Mouse (Mus musculus) stomach, embryonic 15.5 days (tissue): Measurements from ENCODE around the gene Ly6g6f. TPM values are rescaled to one million over a fixed set of nuclear protein-coding genes. Genes with fewer than 3 reads are reported as not detected.

Experiments
- ATAC-seq: fragments of 200-750 bp; cut with Nextera tagmentation; 2 replicates; pipeline ENCODE4 v1.8.0; 2017; ENCODE audit warnings: low read depth, moderate number of reproducible peaks, moderate TSS enrichment; ENCODE audit not compliant: insufficient read depth, low FRiP score
- H3K27ac ChIP-seq: fragments of 300-500 bp; sonication (generic); 2 replicates; pipeline ENCODE4 v1.5.1; 2015; ENCODE audit warnings: mild to moderate bottlenecking, inconsistent platforms
- H3K27me3 ChIP-seq: fragments of 300-500 bp; sonication (generic); replicated peaks from 2 replicates; pipeline ENCODE4 v1.6.1; 2015; ENCODE audit warnings: inconsistent platforms
- H3K36me3 ChIP-seq: fragments of 300-500 bp; sonication (generic); 2 replicates; pipeline ENCODE4 v1.6.1; 2015; ENCODE audit warnings: inconsistent platforms
- H3K4me1 ChIP-seq: fragments of 300-500 bp; sonication (generic); 2 replicates; pipeline ENCODE4 v1.6.1; 2015; ENCODE audit warnings: inconsistent platforms
- H3K4me2 ChIP-seq: fragments of 300-500 bp; sonication (generic); 2 replicates; pipeline ENCODE4 v1.6.1; 2015; ENCODE audit warnings: mild to moderate bottlenecking, inconsistent platforms
- H3K4me3 ChIP-seq: fragments of 300-500 bp; sonication (generic); replicated peaks from 2 replicates; pipeline ENCODE4 v1.5.1; 2015; ENCODE audit warnings: inconsistent platforms
- H3K9ac ChIP-seq: fragments of 300-500 bp; sonication (generic); 2 replicates; pipeline ENCODE4 v1.6.1; 2015; ENCODE audit warnings: inconsistent platforms
- H3K9me3 ChIP-seq: fragments of 300-500 bp; sonication (generic); 2 replicates; pipeline ENCODE4 v1.6.1; 2016; ENCODE audit warnings: inconsistent platforms
- WGBS: fragments of 180-500 bp; shearing (Covaris S2); methylation state at CpG from one replicate; pipeline ENCODE4 v1.1.7; 2015; 5-methylcytosine and 5-hydroxymethylcytosine counted together
- polyA plus RNA-seq: library from polyadenylated mRNA; unstranded; fragments of >200 nt; fragmentation: Nextera tagmentation; extraction: Ambion mirVana; gene quantifications from 2 replicates; pipeline ENCODE4 v1.2.1, GENCODE M21; 2015

The Ly6g6f gene
- polyA plus RNA-seq, 1 experiment from 2014 or later = 0.41 TPM

DNA sequence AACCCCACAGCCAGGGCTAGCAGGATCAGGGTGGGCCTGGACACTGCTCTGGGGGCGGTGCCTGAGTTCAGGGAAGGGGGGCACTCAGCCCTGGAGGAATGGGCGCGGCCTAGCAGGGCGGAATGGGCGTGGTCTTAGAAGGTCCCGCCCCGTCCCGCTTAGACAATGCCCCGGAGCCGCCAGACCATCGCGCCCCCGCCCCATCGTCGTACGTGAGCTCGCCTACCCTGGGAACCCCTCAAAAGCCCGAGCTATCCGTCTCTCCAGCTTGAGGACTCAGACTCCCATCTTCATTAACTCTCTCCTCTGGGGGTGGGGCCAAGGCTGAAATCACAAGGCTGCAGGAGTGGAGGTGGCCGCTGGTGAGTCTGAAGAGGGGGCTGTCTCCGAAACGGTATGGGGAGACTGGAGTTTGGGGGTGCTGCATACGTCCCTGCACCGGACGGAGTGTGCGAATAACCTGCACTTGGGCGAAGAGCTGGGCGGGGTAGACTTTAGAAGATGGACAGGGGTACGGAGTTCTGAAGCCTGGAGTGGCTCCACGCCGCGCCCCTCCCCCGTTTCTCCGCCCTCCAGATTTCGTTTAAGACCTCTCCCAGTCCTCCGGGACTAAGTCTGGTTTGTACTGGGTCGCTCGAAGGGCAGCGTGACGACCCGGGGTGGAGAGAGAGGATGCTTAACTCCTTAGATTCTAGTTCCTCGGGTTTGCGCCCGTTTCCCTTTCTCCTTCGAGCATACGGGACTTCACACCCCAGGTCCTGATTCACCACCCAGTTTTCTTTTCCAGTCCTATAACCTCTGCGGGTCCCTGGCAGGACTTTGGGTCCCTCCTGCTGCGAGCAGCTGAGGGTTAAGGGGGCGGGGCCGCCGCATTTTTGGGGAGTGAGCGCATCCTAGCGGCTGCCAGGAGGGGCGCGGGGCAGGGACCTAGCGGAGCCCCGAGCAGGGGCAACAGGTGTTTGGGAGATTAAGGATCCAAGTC lies 26.2 kb downstream of the Ly6g6f start, which contains the start of gene Ddah2:
Ddah2 (plus strand) TSS at position 125 of the 982 bp plus-strand sequence.
- under 1% methylated on average over 57 of the region's 57 CpGs for WGBS
- peak within 1 kb of the TSS; percentile 83 for H3K4me2 ChIP-seq
- H3K9ac ChIP-seq = peak within 1 kb of the TSS; percentile 78
- H3K27me3 ChIP-seq = no peaks in the 10 kb centered on the region
- ATAC-seq = peak; percentile 86
- no peaks in the 10 kb centered on the region for H3K9me3 ChIP-seq
- peaks cover 44% of the 10 kb centered on the region for H3K36me3 ChIP-seq
- peak within 1 kb of the TSS; percentile 69 for H3K4me3 ChIP-seq
- peaks cover 43% of the 10 kb centered on the region for H3K4me1 ChIP-seq
- H3K27ac ChIP-seq = peak within 1 kb of the TSS; percentile 91

GRCm38 (mm10) chr17:35058316-35058715 lies 27.1 kb downstream of the Ly6g6f start:
- Histone ChIP-seq H3K9me3 (no peaks in the 10 kb centered on the region), H3K9ac (no peak overlapping the region), H3K4me3 (peak overlapping the region; percentile 69), H3K27ac (peak overlapping the region; percentile 91), H3K4me1 (peaks cover 39% of the 10 kb centered on the region), H3K27me3 (no peaks in the 10 kb centered on the region), H3K4me2 (no peak overlapping the region; the same call in 1 of the 2 replicates), H3K36me3 (peaks cover 50% of the 10 kb centered on the region)
- WGBS = 56% methylated on average over 9 of the region's 9 CpGs
- ATAC-seq = no peak

- no peaks in the 10 kb centered on the region for H3K27me3 ChIP-seq
- H3K9ac ChIP-seq = no peak overlapping the region
- ATAC-seq = no peak
- H3K4me3 ChIP-seq = no peak overlapping the region
- H3K4me1 ChIP-seq = peaks cover 38% of the 10 kb centered on the region
- H3K4me2 ChIP-seq = no peak overlapping the region
- peaks cover 55% of the 10 kb centered on the region for H3K36me3 ChIP-seq
- H3K9me3 ChIP-seq = no peaks in the 10 kb centered on the region
- 68% methylated on average over 3 of the region's 3 CpGs for WGBS
- no peak overlapping the region for H3K27ac ChIP-seq
Observed at GRCm38 (mm10) chr17:35057090-35057489, 28.3 kb downstream of the Ly6g6f start.

DNA sequence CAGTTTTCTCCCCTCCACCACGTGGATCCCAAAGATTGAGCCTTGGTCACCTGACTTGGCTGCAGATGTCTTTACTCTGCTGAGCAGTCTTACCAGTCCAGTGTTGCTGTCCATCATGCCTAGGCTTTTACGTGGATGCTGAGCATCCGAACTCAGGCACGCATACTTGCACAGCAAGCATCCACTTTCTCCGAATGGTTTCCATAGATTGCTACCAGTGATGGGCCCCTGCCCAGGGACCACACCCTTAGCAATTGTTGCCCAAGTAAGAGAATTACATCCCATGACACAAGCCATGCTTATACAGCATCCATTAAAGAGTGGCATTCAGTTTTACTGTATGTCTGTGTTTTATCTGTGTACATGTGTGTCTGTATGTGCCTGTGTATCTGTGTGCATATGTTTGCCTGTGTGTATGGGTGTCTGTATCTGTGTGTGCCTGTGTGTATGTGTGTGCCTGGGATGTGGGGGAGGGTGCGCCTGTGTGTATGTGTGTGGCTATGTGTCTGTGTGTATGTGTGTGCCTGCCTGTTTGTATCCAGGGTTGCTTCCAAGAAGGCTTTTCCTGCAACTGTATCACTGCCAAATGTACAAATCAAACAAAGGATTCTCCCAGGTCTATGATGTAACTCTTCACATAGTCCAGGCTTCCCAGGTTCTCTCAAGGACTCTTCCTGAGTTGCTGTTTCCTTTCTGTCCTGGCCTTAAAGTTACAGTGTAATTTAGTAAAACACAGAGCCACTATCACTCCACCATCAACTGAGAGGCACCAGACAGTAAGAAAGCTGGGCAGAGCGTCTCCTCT lies 29.5 kb downstream of the Ly6g6f start:
- Histone ChIP-seq H3K27ac (no peak overlapping the region), H3K4me2 (no peak overlapping the region), H3K36me3 (peaks cover 46% of the 10 kb centered on the region), H3K4me1 (peaks cover 32% of the 10 kb centered on the region), H3K27me3 (no peaks in the 10 kb centered on the region), H3K9ac (no peak overlapping the region), H3K9me3 (no peaks in the 10 kb centered on the region), H3K4me3 (no peak overlapping the region)
- WGBS = 85% methylated on average over 7 of the region's 7 CpGs
- ATAC-seq = no peak

- H3K9ac ChIP-seq = peak overlapping the region; percentile 78; the same call in 1 of the 2 replicates
- peaks cover 29% of the 10 kb centered on the region for H3K4me1 ChIP-seq
- 72% methylated on average over 12 of the region's 12 CpGs for WGBS
Observed at GRCm38 (mm10) chr17:35052271-35052798, 33.1 kb downstream of the Ly6g6f start.

DNA sequence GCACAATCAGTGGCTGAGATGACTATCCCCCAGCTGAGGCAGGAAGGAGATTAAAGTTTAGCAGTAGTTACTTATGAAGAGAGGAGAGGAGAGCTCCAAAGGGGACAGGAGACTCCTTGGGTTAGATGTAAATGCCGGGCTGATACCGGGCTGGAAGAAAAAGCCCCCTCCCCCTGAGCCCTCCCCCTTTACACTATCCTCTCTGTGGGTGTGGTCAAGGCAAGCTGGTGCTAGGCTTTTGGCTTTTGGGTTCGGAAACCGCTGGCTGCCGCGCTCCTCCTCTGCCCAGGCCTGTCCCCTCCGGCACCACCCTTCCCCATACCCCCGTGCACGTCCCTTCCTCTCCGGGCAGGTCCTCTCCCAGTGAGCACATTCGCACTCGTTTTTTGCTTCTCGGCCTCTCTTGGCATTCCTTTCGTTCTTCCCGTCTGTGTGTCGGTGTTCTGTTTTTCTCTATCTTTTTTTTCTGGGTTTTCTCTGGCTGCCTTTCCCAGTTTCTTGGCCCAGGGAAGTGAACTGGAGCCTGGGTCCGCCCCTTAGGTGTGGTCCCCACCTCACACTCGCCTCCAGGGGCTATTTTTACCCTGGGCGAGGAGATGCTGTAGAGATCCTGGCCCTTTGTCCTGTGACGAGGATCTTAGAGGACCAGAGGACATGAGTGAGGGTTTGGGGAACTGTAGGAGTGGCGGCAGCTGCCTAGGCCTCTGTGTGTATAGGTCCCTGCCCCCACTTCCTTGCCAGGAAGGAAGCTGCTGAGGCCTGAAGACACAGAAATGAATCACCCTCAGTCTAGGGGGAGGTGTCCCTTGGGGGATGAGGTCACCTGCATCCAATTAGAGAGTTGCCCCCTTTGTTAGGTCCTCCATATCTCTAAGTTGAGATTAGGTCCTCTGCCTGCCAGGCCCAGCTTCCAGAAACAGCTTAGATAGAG lies 34.0 kb downstream of the Ly6g6f start:
- peaks cover 32% of the 10 kb centered on the region for H3K4me1 ChIP-seq
- WGBS = under 1% methylated on average over 21 of the region's 21 CpGs
- peak overlapping the region; percentile 78 for H3K9ac ChIP-seq
- peak overlapping the region; percentile 80 for H3K4me2 ChIP-seq
- ATAC-seq = peak; percentile 54
- no peaks in the 10 kb centered on the region for H3K27me3 ChIP-seq
- H3K27ac ChIP-seq = peak overlapping the region; percentile 98
- peak overlapping the region; percentile 65 for H3K4me3 ChIP-seq
- no peaks in the 10 kb centered on the region for H3K9me3 ChIP-seq
- peaks cover 28% of the 10 kb centered on the region for H3K36me3 ChIP-seq

More at GRCm38 (mm10) chr17:35052271-35052798, 33.1 kb downstream of the Ly6g6f start:
- peak overlapping the region; percentile 98 for H3K27ac ChIP-seq
- peaks cover 32% of the 10 kb centered on the region for H3K36me3 ChIP-seq
- no peak for ATAC-seq
- peak overlapping the region; percentile 65 for H3K4me3 ChIP-seq
- H3K4me2 ChIP-seq = peak overlapping the region; percentile 80
- no peaks in the 10 kb centered on the region for H3K9me3 ChIP-seq
- no peaks in the 10 kb centered on the region for H3K27me3 ChIP-seq

DNA sequence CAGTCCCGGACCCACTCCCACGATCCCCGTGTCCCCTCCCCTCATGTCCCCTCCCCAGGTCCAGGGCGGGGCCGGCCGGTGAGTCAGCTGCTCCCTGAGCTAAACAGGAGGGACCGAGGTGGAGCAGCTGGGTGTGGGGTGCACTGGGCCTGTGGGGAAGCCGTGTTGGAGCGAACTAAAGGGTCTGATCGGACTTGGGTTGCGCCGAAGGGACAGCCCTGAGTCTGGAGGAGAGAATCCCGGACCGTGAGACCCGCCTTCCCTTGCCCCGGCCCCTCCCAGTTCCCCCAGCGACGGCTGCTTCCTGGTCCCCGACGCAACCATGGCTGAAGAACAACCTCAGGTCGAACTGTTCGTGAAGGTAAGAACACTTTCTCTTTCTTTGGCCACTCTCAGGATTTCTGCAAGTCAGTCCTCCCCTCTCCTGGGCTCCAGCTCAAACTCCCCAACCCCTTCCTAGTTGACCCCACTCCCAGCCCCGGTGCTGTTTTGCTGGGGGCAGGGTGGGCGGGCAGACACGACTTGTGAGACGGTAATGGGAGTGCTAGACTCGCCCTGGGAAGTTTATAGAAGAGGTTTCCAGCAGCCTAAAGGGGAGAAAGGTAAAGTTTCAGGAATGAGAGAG lies 35.2 kb downstream of the Ly6g6f start:
- Histone ChIP-seq H3K36me3 (peaks cover 18% of the 10 kb centered on the region), H3K9me3 (no peaks in the 10 kb centered on the region), H3K9ac (peak overlapping the region; percentile 70), H3K4me1 (peaks cover 41% of the 10 kb centered on the region), H3K27me3 (no peaks in the 10 kb centered on the region), H3K4me2 (peak overlapping the region; percentile 80), H3K27ac (peak overlapping the region; percentile 98), H3K4me3 (peak overlapping the region; percentile 65)
- WGBS = under 1% methylated on average over 27 of the region's 27 CpGs
- ATAC-seq = peak; percentile 10; the same call in 1 of the 2 replicates

DNA sequence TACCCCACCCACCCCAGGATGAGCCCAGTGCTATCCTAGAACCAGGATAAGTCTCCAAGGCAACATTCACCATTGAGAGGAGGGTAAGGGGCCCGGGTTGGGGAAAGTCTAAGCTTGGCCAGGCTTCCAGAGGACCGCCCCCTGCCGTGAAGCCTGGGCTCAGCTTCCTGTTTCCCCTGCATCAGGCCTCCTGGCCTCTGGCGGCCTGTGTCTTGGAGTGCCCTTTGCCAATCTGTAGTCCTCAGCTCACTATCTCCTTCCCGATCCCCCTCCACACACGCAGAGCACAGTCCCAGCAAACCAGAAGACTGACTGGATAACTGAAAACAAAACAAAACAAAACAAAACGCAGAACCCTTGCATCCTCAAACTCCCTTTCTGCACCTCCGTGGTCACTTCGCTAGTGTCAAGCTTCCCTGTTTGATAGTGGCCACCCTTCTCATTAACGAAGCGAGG lies 35.8 kb downstream of the Ly6g6f start, which contains the start of gene Clic1:
Clic1 (plus strand) TSS at position 406 of the 456 bp plus-strand sequence.
- H3K4me2 ChIP-seq = peak within 1 kb of the TSS; percentile 80
- H3K4me3 ChIP-seq = peak within 1 kb of the TSS; percentile 65
- H3K27ac ChIP-seq = peak within 1 kb of the TSS; percentile 98
- H3K27me3 ChIP-seq = no peaks in the 10 kb centered on the region
- peaks cover 14% of the 10 kb centered on the region for H3K36me3 ChIP-seq
- H3K9me3 ChIP-seq = no peaks in the 10 kb centered on the region
- WGBS = under 1% methylated on average over 11 of the region's 11 CpGs
- H3K9ac ChIP-seq = peak within 1 kb of the TSS; percentile 70
- H3K4me1 ChIP-seq = peaks cover 44% of the 10 kb centered on the region
- 0 out of 2 replicates have a peak, but pooled peaks have one; percentile 3 for ATAC-seq

DNA sequence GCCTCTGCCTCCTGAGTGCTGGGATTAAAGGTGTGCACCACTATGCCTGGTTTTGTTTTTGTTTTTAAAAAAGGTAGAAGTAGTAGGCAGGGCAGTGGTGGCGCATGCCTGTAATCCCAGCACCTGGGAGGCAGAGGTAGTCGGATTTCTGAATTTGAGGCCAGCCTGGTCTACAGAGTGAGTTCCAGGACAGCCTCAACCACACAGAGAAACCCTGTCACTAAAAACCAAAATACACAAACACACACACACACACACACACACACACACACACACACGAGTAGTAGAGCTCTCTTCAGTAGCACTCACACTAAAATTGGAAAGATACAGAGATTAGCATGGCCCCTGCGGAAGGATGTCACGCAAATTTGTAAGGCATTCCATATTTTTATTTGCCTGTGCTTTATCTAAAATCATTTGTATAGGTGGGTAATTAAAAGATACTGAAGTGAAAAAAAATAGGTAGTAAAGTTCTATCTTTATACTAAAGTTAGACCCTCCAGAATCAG lies 36.4 kb downstream of the Ly6g6f start:
- Histone ChIP-seq H3K9me3 (no peaks in the 10 kb centered on the region), H3K9ac (no peak overlapping the region), H3K4me3 (peak overlapping the region; percentile 65; the same call in 1 of the 2 replicates), H3K36me3 (peaks cover 9% of the 10 kb centered on the region), H3K4me1 (peaks cover 47% of the 10 kb centered on the region), H3K27me3 (no peaks in the 10 kb centered on the region), H3K27ac (peak overlapping the region; percentile 98), H3K4me2 (peak overlapping the region; percentile 80)
- ATAC-seq = no peak
- WGBS = 68% methylated on average over 5 of the region's 5 CpGs
